Mouse (Mus musculus) cortical plate, adult 2 months (tissue): ENCODE results near the gene Hpd. TPM values are rescaled to one million over a fixed set of nuclear protein-coding genes. Genes with fewer than 3 reads are reported as not detected.

Experiments
- H3K27ac ChIP-seq: fragments of 200-500 bp; 2 replicates; pipeline ENCODE4 v1.5.1; 2012; ENCODE audit warnings: low read length, control low read depth, inconsistent platforms; ENCODE audit not compliant: insufficient read depth
- H3K4me1 ChIP-seq: fragments of 200-500 bp; 2 replicates; pipeline ENCODE4 v1.6.1; 2011; ENCODE audit warnings: low read length; ENCODE audit not compliant: control insufficient read depth, insufficient read depth
- H3K4me3 ChIP-seq: fragments of 200-500 bp; 2 replicates; pipeline ENCODE4 v1.5.1; 2011; ENCODE audit warnings: mild to moderate bottlenecking, low read length, control low read depth; ENCODE audit not compliant: insufficient read depth
- CTCF ChIP-seq: fragments of 200-500 bp; IDR thresholded peaks from 2 replicates; pipeline ENCODE4 v1.5.1; 2011; ENCODE audit warnings: mild to moderate bottlenecking, control low read depth, low read length; ENCODE audit not compliant: insufficient read depth; ENCODE audit errors: extremely low read depth
- POLR2A ChIP-seq: fragments of 200-500 bp; IDR thresholded peaks from 2 replicates; pipeline ENCODE4 v1.6.1; 2011; ENCODE audit warnings: mild to moderate bottlenecking, low read length, control low read depth; ENCODE audit not compliant: insufficient read depth; ENCODE audit errors: extremely low read depth
- polyA plus RNA-seq: library from polyadenylated mRNA; depleted of rRNA; stranded (reverse); fragments of >200 nt; gene quantifications from 2 replicates; pipeline ENCODE4 v1.2.3, GENCODE M21; 2012; rRNA removed

Gene Hpd
- polyA plus RNA-seq, 1 experiment = not detected

DNA sequence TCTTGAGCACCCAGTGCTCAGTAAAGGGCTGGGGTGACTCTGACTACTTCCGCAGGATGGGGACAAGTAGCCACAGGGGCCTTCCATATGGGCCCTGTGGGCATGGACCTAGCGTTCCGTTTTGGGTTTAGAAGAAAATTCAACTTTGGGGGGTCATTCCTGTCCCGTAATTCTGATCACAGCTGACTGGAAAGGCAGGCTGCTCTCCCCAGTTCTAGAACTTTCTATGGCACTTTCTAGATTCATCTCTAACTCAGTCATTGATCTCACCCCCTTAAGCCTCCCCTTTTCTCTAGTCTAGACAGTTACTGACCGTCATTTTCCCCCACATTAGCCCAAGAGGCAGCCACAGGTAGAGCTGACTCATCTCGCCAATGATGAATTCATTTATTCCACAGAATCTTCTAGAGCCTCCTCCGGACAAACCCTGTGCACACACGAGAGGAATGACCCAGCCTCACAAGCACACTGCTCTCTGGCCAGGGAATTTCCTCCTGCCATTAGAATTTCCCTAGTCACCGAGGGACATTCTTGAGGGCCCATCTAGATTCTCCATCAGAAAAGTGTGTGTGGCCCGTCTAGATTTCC, 53.3 kb downstream of the Hpd start:
- TF ChIP-seq CTCF (no peak), POLR2A (no peak)
- Histone ChIP-seq H3K4me1 (peaks cover 2% of the 10 kb centered on the region), H3K4me3 (no peak overlapping the region), H3K27ac (no peak overlapping the region)

DNA sequence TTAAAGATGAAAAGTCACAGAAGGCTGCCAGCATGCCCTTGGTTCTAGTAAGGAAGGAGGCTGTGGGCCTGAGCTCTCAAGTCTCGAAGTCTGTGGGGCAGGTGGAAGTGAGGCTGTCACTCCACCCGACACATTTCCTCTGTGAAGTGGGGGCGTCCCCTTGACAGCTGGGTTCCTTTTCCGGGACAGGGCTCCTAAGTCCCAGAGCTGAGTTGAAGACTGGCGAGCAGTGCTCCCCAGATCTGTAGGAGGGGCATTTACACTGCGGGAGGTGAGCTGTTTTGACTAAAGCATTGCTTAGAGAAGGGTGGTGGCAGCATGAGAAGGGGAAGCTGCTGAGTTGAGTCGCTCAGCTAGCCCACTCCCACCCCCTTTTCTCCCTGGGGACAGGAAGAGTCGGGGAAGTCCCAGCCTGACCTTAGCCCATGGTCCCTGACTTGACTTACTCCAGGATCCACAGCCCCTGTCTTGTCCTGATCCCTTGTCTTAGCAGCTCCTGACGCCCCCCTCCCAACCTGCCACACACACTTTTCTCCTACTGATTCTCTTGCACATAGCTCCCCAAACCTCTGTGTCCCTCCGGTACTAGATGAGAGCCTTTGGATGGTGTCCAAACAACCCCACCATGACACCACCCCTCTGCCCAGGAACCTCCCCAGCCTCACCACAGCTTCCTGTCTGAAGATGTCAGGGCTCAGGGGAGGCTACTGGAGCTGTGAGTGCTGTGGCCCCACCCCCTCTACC, 53.9 kb downstream of the Hpd start:
- no peak for TF ChIP-seq CTCF
- TF ChIP-seq POLR2A = no peak
- Histone ChIP-seq H3K4me1 (peaks cover 2% of the 10 kb centered on the region), H3K27ac (no peak overlapping the region), H3K4me3 (no peak overlapping the region)

DNA sequence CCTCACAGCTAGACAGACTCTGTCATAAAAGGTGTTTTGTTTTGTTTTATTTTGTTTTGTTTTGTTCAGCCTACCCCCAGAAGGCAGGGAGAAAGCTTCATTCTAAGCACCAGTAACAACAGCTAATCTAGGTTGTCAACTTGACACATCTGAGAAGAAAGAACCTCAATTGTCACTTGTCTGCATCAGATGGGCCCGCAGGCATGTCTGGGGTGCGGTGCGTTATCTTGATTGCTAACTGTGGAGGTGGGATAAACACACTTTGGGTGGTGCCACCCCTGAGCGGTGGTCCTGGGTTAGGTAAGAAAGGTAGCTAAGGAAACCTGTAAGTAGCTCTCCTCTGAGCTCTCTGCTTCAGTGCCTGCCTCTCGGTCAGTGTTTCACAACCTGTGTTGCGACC, 55.5 kb downstream of the Hpd start:
- no peak overlapping the region for H3K27ac ChIP-seq
- no peak for TF ChIP-seq CTCF
- TF ChIP-seq POLR2A = no peak
- peaks cover 2% of the 10 kb centered on the region for H3K4me1 ChIP-seq

DNA sequence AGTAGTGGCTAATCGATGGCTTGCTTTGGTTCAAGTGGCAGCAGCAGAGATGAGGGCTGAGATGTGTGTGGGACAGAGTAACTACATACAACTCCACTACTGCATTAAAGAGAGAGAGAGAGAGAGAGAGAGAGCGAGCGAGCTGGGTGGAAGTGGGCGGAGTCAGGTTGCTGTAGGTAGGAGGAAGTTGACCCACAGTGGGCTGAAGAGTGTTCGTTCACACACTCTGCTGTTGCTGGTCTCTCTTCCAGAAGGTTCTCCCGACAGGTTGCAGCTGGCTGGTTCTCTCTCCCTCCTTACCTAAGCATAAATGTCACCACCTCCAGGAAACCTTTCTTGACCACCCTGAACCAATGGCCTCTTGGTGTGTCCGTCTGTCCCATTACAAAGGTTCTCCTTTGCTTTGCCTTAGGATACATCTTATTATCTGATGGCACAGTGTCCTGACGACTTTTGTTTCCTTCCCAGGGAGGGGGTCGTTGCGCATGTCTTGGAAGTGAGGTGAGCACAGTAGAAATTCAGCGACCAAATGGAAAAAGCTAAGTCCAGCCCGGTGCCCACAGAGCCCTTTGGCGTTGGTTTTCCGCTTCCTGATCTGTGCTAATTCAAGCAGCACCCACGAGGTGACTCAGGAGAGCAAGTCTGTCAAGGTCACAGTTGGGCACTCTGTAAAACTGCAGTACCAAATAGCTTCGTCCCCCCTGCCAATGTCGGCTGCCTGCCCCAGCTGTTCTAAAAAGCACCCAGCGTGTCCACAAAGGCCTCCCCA, 56.7 kb downstream of the Hpd start:
- Histone ChIP-seq H3K27ac (no peak overlapping the region), H3K4me1 (peaks cover 2% of the 10 kb centered on the region), H3K4me3 (no peak overlapping the region)
- no peak for TF ChIP-seq CTCF
- TF ChIP-seq POLR2A = no peak

More for the DNA sequence above, 55.5 kb downstream of the Hpd start:
- no peak overlapping the region for H3K4me3 ChIP-seq

DNA sequence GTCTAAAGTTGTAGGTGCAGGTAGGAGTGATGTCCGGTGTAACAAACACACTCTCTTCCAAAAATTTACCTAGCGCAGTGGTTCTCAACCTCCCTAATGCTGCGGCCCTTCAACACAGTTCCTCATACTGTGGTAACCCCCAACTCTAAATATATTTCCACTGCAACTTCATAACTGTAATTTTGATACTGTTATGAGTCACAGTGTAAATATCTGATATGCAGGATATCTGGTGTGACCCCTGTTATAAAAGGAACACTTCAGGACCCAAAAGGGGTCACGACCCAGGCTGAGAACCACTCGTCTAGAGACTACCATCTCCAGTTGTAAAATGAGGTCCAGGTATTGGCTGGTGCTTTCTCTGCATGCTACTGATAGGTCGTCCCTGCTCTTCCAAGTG, 57.4 kb downstream of the Hpd start:
- Histone ChIP-seq H3K4me1 (no peaks in the 10 kb centered on the region; the same call in 1 of the 2 replicates), H3K27ac (no peak overlapping the region), H3K4me3 (no peak overlapping the region)
- no peak for TF ChIP-seq CTCF

DNA sequence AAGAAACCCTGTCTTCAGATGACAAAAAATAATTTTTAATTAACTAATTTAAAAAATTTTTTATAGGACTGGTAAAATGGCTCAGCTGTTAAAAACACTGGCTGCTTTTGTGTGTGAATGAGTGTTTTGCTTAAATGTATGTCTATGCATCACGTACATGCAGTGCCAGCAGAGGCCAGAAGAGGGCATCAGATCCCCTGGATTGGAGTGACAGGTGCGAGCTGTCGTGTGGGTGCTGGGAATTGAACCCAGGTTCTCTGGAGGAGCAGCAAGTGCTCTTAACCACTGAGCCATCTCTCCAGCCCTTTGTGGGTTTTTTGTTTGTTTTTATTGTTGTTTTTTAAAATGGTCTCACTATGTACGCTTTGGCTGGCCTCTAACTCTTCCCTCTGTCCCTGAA, 60.3 kb downstream of the Hpd start:
- Histone ChIP-seq H3K27ac (no peak overlapping the region), H3K4me1 (no peaks in the 10 kb centered on the region), H3K4me3 (no peak overlapping the region)
- TF ChIP-seq CTCF = peak; percentile 34; the same call in 1 of the 2 replicates
- no peak for TF ChIP-seq POLR2A

Other genes with a start within 250 kb of the Hpd start
- 16.6 and 18.7 TPM in 2 replicates for gene Kdm2b, start 192.9 kb downstream of the Hpd start, polyA plus RNA-seq
- gene Orai1, start 167.7 kb downstream of the Hpd start, polyA plus RNA-seq = 13.2 and 14.3 TPM in 2 replicates
- 0.11 and 0.27 TPM in 2 replicates for gene Morn3, start 135.7 kb downstream of the Hpd start, polyA plus RNA-seq
- gene Tmem120b, start 114.3 kb downstream of the Hpd start, polyA plus RNA-seq = 10.7 and 11.3 TPM in 2 replicates
- gene Rhof, start 50.0 kb downstream of the Hpd start, polyA plus RNA-seq = 47.4 and 48.1 TPM in 2 replicates
- gene Setd1b, start 40.5 kb downstream of the Hpd start, polyA plus RNA-seq = 8.4 and 9.2 TPM in 2 replicates
- gene Psmd9, start 13.3 kb downstream of the Hpd start, polyA plus RNA-seq = 27.1 and 27.9 TPM in 2 replicates
- 5.2 and 6.7 TPM in 2 replicates for gene Wdr66, start 69.4 kb upstream of the Hpd start, polyA plus RNA-seq
- gene Bcl7a, start 161.1 kb upstream of the Hpd start, polyA plus RNA-seq = 33.5 and 34.5 TPM in 2 replicates
- gene Mlxip, start 212.1 kb upstream of the Hpd start, polyA plus RNA-seq = 17.5 and 19.6 TPM in 2 replicates